Mouse (Mus musculus): ENCODE results near the gene Gm10190. TPM values are rescaled to one million over a fixed set of nuclear protein-coding genes. Genes with fewer than 3 reads are reported as not detected.

Gene Gm10190
- total RNA-seq, 2 experiments from 2014 or later, result 4.9 TPM; not detected in 1

Other genes with a start within 250 kb of the Gm10190 start
- gene Galm, start 246.1 kb downstream of the Gm10190 start, total RNA-seq (2021), result 1 to 10 TPM; 2.9 to 3.7 TPM
- 100 to 1,000 TPM; 122 to 141 TPM for gene Srsf7, start 166.2 kb downstream of the Gm10190 start, total RNA-seq (2021)
- gene Ttc39d, start 166.1 kb downstream of the Gm10190 start, total RNA-seq (2021), result under 1 TPM; 0.16 to 0.22 TPM
- gene Gemin6, start 149.1 kb downstream of the Gm10190 start, total RNA-seq (2021), result 1 to 10 TPM; 5.1 to 6.8 TPM
- gene Morn2, start 83.3 kb downstream of the Gm10190 start, total RNA-seq (2021), result 10 to 100 TPM; 18.5 to 21.9 TPM
- 10 to 100 TPM; 54.2 to 59.1 TPM for gene Dhx57, start 83.1 kb downstream of the Gm10190 start, total RNA-seq (2021)
- gene Arhgef33, start 66.1 kb downstream of the Gm10190 start, total RNA-seq (2021), result 1 to 10 TPM; 2.4 to 2.6 TPM
- gene Sos1, start 106.9 kb upstream of the Gm10190 start, total RNA-seq (2021), result 10 to 100 TPM; 37.8 to 41.5 TPM
- gene Cdkl4, start 204.3 kb upstream of the Gm10190 start, total RNA-seq (2021), result 10 to 100 TPM; 14.3 to 14.6 TPM

Data from layer of hippocampus, postnatal 10 days (tissue).